9 mouse cellular contexts compared by ENCODE assay signal in the genomic region with DNA sequence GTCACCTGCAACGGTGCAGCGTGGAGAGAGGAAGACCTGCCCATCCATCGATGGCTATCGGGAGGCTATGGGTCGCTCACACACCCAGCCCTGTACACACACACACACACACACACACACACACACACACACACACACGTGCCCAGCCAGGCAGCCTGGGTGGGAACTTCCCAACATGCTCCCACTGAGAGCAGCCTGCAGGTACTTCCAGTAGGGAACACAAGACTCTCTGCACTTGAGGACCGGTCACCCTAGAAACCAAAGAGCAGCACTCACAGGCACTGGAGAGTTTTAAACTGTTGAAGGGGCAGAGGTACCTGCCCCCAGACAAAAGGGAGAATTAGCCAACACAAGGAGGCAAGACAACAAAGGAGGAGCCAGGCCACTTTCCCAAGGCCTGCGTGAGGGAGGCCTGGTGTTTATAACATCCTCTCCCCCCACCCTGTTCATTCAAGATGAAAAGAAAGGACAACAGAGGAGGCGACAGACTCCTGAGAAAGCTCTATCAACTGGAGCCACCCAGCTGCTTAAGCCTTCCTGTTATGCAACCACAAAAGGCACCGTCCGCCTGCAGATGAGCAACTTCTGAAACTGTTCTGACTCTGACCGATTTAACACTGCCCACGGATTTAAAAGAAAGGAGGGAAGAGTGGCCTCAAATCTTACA.
A peak's percentile ranks its signal among the peaks of the same experiment; 100 is the strongest.
DNase-seq lines count a peak whose midpoint lies in the region; ATAC-seq and TF ChIP-seq lines count a peak whose summit lies in the region.
"Had no signal": no experiment of that assay in that cellular context is flagged by ENCODE, and none has a peak within 500 bp of the region (broad histone marks: within the 10 kb centered on the region; RNA-seq: fewer than 3 reads in every experiment).

No protein-coding gene starts in this region.

- TF ChIP-seq EP300 in heart, adult 2 months (IDR thresholded peaks at IDR 0.05; ENCODE audit: insufficient read depth, low read depth, low read length) = no peak

- no peak overlapping the region for H3K27ac ChIP-seq in heart, embryonic 13.5 days (replicated peaks)
- no peak overlapping the region for H3K27ac ChIP-seq in heart, adult 2 months
- H3K27ac ChIP-seq in embryonic facial prominence, embryonic 10.5 days (replicated peaks) = peak overlapping the region; percentile 40; the same call in 1 of the 2 replicates
- no peak overlapping the region; the same call in 1 of the 2 replicates for H3K27ac ChIP-seq in lung, embryonic 15.5 days
- H3K27ac ChIP-seq: macrophage had no signal

- TF ChIP-seq CTCF in heart, adult 2 months (IDR thresholded peaks at IDR 0.05) = no peak

- peaks cover 27% of the 10 kb centered on the region for H3K4me1 ChIP-seq in heart, embryonic 13.5 days
- H3K4me1 ChIP-seq in heart, adult 2 months (ENCODE audit: control insufficient read depth, insufficient read depth, low read length) = peaks cover 2% of the 10 kb centered on the region
- peaks cover 43% of the 10 kb centered on the region for H3K4me1 ChIP-seq in embryonic facial prominence, embryonic 10.5 days
- peaks cover 20% of the 10 kb centered on the region for H3K4me1 ChIP-seq in lung, embryonic 15.5 days

- no peak for TF ChIP-seq POLR2A in heart, adult 2 months (IDR thresholded peaks at IDR 0.05; ENCODE audit: insufficient read depth, low read depth, low read length)

- 46% methylated on average over 13 of the region's 13 CpGs for WGBS in heart, embryonic 13.5 days
- 56% methylated on average over 13 of the region's 13 CpGs for WGBS in heart, adult 2 months
- WGBS in embryonic facial prominence, embryonic 10.5 days = 33% methylated on average over 13 of the region's 13 CpGs
- 31% methylated on average over 13 of the region's 13 CpGs for WGBS in lung, embryonic 15.5 days

- intact Hi-C loops in heart, adult 2 months (cut with DNase I) = no loop called here

- H3K4me3 ChIP-seq in heart, embryonic 13.5 days = no peak overlapping the region
- H3K4me3 ChIP-seq in heart, adult 2 months = no peak overlapping the region
- H3K4me3 ChIP-seq in embryonic facial prominence, embryonic 10.5 days = peak overlapping the region; percentile 64; the same call in 1 of the 2 replicates
- 0 out of 2 replicates have a peak overlapping the region, but pooled peaks have one; percentile 38 for H3K4me3 ChIP-seq in lung, embryonic 15.5 days

- ATAC-seq in heart, embryonic 13.5 days (ENCODE audit: extremely low read depth, insufficient number of reproducible peaks, low FRiP score, low TSS enrichment) = no peak
- peak; percentile 68; the same call in 1 of the 2 replicates for ATAC-seq in lung, embryonic 15.5 days (ENCODE audit: borderline replicate concordance, extremely low read depth, low FRiP score, low TSS enrichment)

- no peak overlapping the region for H3K9ac ChIP-seq in heart, embryonic 13.5 days
- H3K9ac ChIP-seq in heart, adult 2 months (ENCODE audit: low read depth, low read length) = no peak overlapping the region
- no peak overlapping the region for H3K9ac ChIP-seq in lung, embryonic 15.5 days

- H3K79me2 ChIP-seq in heart, adult 2 months (replicated peaks; ENCODE audit: control insufficient read depth, insufficient read depth, low read length) = no peaks in the 10 kb centered on the region

- peaks cover 4% of the 10 kb centered on the region; the same call in 1 of the 2 replicates for H3K9me3 ChIP-seq in heart, embryonic 13.5 days
- 0 out of 2 replicates have a peak, but pooled peaks cover 2% of the 10 kb centered on the region for H3K9me3 ChIP-seq in embryonic facial prominence, embryonic 10.5 days
- H3K9me3 ChIP-seq in lung, embryonic 15.5 days = no peaks in the 10 kb centered on the region

- peaks cover 17% of the 10 kb centered on the region for H3K27me3 ChIP-seq in heart, embryonic 13.5 days (replicated peaks)
- no peaks in the 10 kb centered on the region for H3K27me3 ChIP-seq in heart, adult 2 months (ENCODE audit: control insufficient read depth, insufficient read depth, low read length)
- H3K27me3 ChIP-seq in embryonic facial prominence, embryonic 10.5 days (replicated peaks; ENCODE audit: low read depth, poor library complexity, severe bottlenecking) = peaks cover 56% of the 10 kb centered on the region
- H3K27me3 ChIP-seq in lung, embryonic 15.5 days = peaks cover 9% of the 10 kb centered on the region; the same call in 1 of the 2 replicates

- peak overlapping the region; percentile 91; the same call in 1 of the 2 replicates for H3K4me2 ChIP-seq in heart, embryonic 13.5 days
- H3K4me2 ChIP-seq in lung, embryonic 15.5 days = peak overlapping the region; percentile 72

- no peak for DNase-seq in heart, adult 2 months
- DNase-seq in CD4-positive helper T cell, adult 2 months (ENCODE audit: low read depth, low spot score) = peak; percentile 40
- peak; percentile 32 for DNase-seq in embryonic facial prominence, embryonic 10.5 days (ENCODE audit: low spot score)
- no peak for DNase-seq in cerebellum, postnatal 36 days
- DNase-seq in cerebellum, postnatal 10 days = no peak
- no peak for DNase-seq in layer of hippocampus, adult 11-12 months (ENCODE audit: low spot score)

- peaks cover 17% of the 10 kb centered on the region for H3K36me3 ChIP-seq in heart, embryonic 13.5 days
- H3K36me3 ChIP-seq in heart, adult 2 months (ENCODE audit: control insufficient read depth, insufficient read depth, low read length) = no peaks in the 10 kb centered on the region
- H3K36me3 ChIP-seq in embryonic facial prominence, embryonic 10.5 days (replicated peaks) = peaks cover 27% of the 10 kb centered on the region
- no peaks in the 10 kb centered on the region for H3K36me3 ChIP-seq in lung, embryonic 15.5 days

Comparison
In these comparisons a context has a peak if more than half of its experiments do, and no peak if none do; other contexts are left out.
1. H3K4me3 ChIP-seq: peak in embryonic facial prominence, embryonic 10.5 days (single experiment) and lung, embryonic 15.5 days (single experiment); none in heart, embryonic 13.5 days (single experiment) and heart, adult 2 months (single experiment).
2. DNase-seq: peak in CD4-positive helper T cell, adult 2 months (single experiment) and embryonic facial prominence, embryonic 10.5 days (single experiment); none in heart, adult 2 months (0 of 2), cerebellum, postnatal 36 days (0 of 2), cerebellum, postnatal 10 days (0 of 2) and layer of hippocampus, adult 11-12 months (single experiment).